13 mouse cellular contexts compared by ENCODE assay signal in the genomic region with DNA sequence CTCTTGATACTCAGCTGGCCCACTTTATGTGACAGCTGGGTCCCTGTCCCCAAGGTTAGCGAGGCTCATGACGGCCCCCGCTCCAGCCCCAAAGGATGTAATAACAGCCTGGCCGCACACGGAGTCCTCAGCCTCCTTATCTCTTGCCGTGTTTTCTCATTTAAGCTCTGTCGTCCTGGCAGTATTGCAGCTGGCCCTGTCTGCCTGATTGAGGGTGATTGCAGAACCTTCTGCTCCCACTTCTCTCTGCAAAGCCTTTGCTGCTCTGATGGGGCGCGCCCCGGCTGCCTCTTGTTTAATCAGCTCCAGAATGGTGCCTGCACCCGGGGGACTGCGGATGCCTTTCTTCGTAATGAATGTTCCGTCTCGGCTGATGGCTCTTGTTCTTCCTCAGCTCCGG. TPM values are rescaled to one million over a fixed set of nuclear protein-coding genes. Genes with fewer than 3 reads are reported as not detected.
A peak's percentile ranks its signal among the peaks of the same experiment; 100 is the strongest.
DNase-seq lines count a peak whose midpoint lies in the region; ATAC-seq lines count a peak whose summit lies in the region.
"Had no signal": no experiment of that assay in that cellular context is flagged by ENCODE, and none has a peak within 500 bp of the region (broad histone marks: within the 10 kb centered on the region; RNA-seq: fewer than 3 reads in every experiment).

No protein-coding gene starts in this region.

- H3K9ac ChIP-seq in heart, embryonic 12.5 days = no peak overlapping the region
- 0 out of 2 replicates have a peak overlapping the region, but pooled peaks have one; percentile 17 for H3K9ac ChIP-seq in heart, embryonic 13.5 days
- H3K9ac ChIP-seq: liver, embryonic 15.5 days had no signal

- H3K4me1 ChIP-seq in heart, embryonic 12.5 days (replicated peaks) = peaks cover 34% of the 10 kb centered on the region
- H3K4me1 ChIP-seq in heart, embryonic 13.5 days = peaks cover 32% of the 10 kb centered on the region
- H3K4me1 ChIP-seq: liver, embryonic 15.5 days had no signal

- H3K27ac ChIP-seq in heart, embryonic 12.5 days (ENCODE audit: poor library complexity, severe bottlenecking) = no peak overlapping the region
- H3K27ac ChIP-seq in heart, embryonic 13.5 days (replicated peaks) = no peak overlapping the region
- H3K27ac ChIP-seq: liver, embryonic 15.5 days had no signal

- no peaks in the 10 kb centered on the region for H3K9me3 ChIP-seq in heart, embryonic 12.5 days (replicated peaks)
- no peaks in the 10 kb centered on the region for H3K9me3 ChIP-seq in heart, embryonic 13.5 days
- H3K9me3 ChIP-seq: liver, embryonic 15.5 days had no signal

- no peak for DNase-seq in heart, adult 8-10 months (ENCODE audit: low spot score)
- DNase-seq in MN1 (ENCODE audit: low spot score) = peak; percentile 81
- peak; percentile 51 for DNase-seq in mesoderm, embryonic 11.5 days (ENCODE audit: low read depth, low spot score)
- no peak for DNase-seq in gastrocnemius, adult 8-10 months (ENCODE audit: low spot score in 2 of 2)
- no peak for DNase-seq in gastrocnemius, postnatal 14 days
- DNase-seq: adrenal gland, postnatal 36 days; thymus, postnatal 4 days had no signal

- H3K4me3 ChIP-seq in heart, embryonic 12.5 days = no peak overlapping the region
- 0 out of 2 replicates have a peak overlapping the region, but pooled peaks have one; percentile 13 for H3K4me3 ChIP-seq in heart, embryonic 13.5 days
- H3K4me3 ChIP-seq: liver, embryonic 15.5 days; myocyte had no signal

- intact Hi-C loops in gastrocnemius, postnatal 14 days (cut with DNase I; ENCODE audit: low total_unique reads) = no loop called here

- ATAC-seq in heart, embryonic 12.5 days (ENCODE audit: insufficient number of reproducible peaks, low FRiP score) = no peak
- no peak for ATAC-seq in heart, embryonic 13.5 days (ENCODE audit: extremely low read depth, insufficient number of reproducible peaks, low FRiP score, low TSS enrichment)
- no peak for ATAC-seq in CD4-positive, CD25-positive, alpha-beta regulatory T cell, adult 4 months

- H3K27me3 ChIP-seq in heart, embryonic 12.5 days (replicated peaks) = peaks cover 44% of the 10 kb centered on the region
- H3K27me3 ChIP-seq in heart, embryonic 13.5 days (replicated peaks) = peaks cover 48% of the 10 kb centered on the region

- H3K36me3 ChIP-seq in heart, embryonic 12.5 days = no peaks in the 10 kb centered on the region
- H3K36me3 ChIP-seq in heart, embryonic 13.5 days = no peaks in the 10 kb centered on the region
- H3K36me3 ChIP-seq: liver, embryonic 15.5 days had no signal

- WGBS in heart, embryonic 12.5 days = 20% methylated on average over 16 of the region's 16 CpGs
- WGBS in heart, embryonic 13.5 days = 27% methylated on average over 16 of the region's 16 CpGs

- peak overlapping the region; percentile 54 for H3K4me2 ChIP-seq in heart, embryonic 12.5 days
- H3K4me2 ChIP-seq in heart, embryonic 13.5 days = peak overlapping the region; percentile 54
- H3K4me2 ChIP-seq: liver, embryonic 15.5 days had no signal

RNA-seq across cellular contexts. Expression of gene Necab2, which starts 13.2 kb away (rescaled TPM):
- polyA plus RNA-seq in heart, embryonic 12.5 days (2016; fragmentation: Nextera tagmentation; extraction: Ambion mirVana) = 0.71 and 0.75 TPM in 2 replicates
- total RNA-seq in heart, adult 8-10 months (2022) = not detected
- 0.57 and 0.79 TPM in 2 replicates for polyA plus RNA-seq in heart, embryonic 13.5 days (2015; fragmentation: Nextera tagmentation; extraction: Ambion mirVana)
- under 1 TPM in 1 of 4 experiments, not detected in 3; 0.22 TPM for total RNA-seq in gastrocnemius, adult 8-10 months (2022)
- not detected for polyA plus RNA-seq in CD4-positive, CD25-positive, alpha-beta regulatory T cell, adult 4 months (2017; shearing (Covaris generic))
- under 1 TPM; 0.33 to 0.59 TPM for total RNA-seq in gastrocnemius, postnatal 14 days (2021)
- polyA plus RNA-seq: liver, embryonic 15.5 days; myocyte had no signal

RNA-seq across cellular contexts. Expression of gene Osgin1, which starts 25.8 kb away (rescaled TPM):
- polyA plus RNA-seq in heart, embryonic 12.5 days (2016; fragmentation: Nextera tagmentation; extraction: Ambion mirVana) = 0.27 and 0.54 TPM in 2 replicates
- total RNA-seq in heart, adult 8-10 months (2022) = 1 to 10 TPM; 3.4 to 7.6 (median 5.8) TPM
- 0.51 and 0.89 TPM in 2 replicates for polyA plus RNA-seq in heart, embryonic 13.5 days (2015; fragmentation: Nextera tagmentation; extraction: Ambion mirVana)
- total RNA-seq in gastrocnemius, adult 8-10 months (2022) = 10 to 100 TPM in 2 of 4 experiments, 1 to 10 TPM in 2; 5.9 to 19.9 (median 10.1) TPM
- polyA plus RNA-seq in CD4-positive, CD25-positive, alpha-beta regulatory T cell, adult 4 months (2017; shearing (Covaris generic)) = 10 to 100 TPM; 16.7 to 26.0 TPM
- 1 to 10 TPM; 3.9 to 5.1 TPM for total RNA-seq in gastrocnemius, postnatal 14 days (2021)

RNA-seq across cellular contexts. Expression of gene Slc38a8, which starts 41.8 kb away (rescaled TPM):
- polyA plus RNA-seq in heart, embryonic 12.5 days (2016; fragmentation: Nextera tagmentation; extraction: Ambion mirVana) = not detected in 2 replicates
- not detected for total RNA-seq in heart, adult 8-10 months (2022)
- polyA plus RNA-seq in heart, embryonic 13.5 days (2015; fragmentation: Nextera tagmentation; extraction: Ambion mirVana) = not detected in 2 replicates
- total RNA-seq in gastrocnemius, adult 8-10 months (2022) = not detected
- polyA plus RNA-seq in CD4-positive, CD25-positive, alpha-beta regulatory T cell, adult 4 months (2017; shearing (Covaris generic)) = not detected
- not detected for total RNA-seq in gastrocnemius, postnatal 14 days (2021)
- total RNA-seq: gastrocnemius, postnatal 4 days had no signal
- polyA plus RNA-seq: liver, embryonic 15.5 days; myocyte had no signal

Comparison
In these comparisons a context has a peak if more than half of its experiments do, and no peak if none do; other contexts are left out.
1. DNase-seq: peak in MN1 (single experiment) and mesoderm, embryonic 11.5 days (single experiment); none in heart, adult 8-10 months (single experiment), gastrocnemius, adult 8-10 months (0 of 2) and gastrocnemius, postnatal 14 days (single experiment).